Mouse (Mus musculus) WW6 (cell line): ENCODE data around the gene Fcgrt.
"Not testable (repeated sequence)": the region's sequence is repeated elsewhere in the genome, so short reads cannot be mapped to it uniquely, and the experiment has no call there.

Experiments used
- DNase-seq: peaks from one replicate; pipeline ENCODE4 v3.0.0-alpha.2; 2013; ENCODE audit warnings: low read depth, low spot score

Fcgrt gene

DNA sequence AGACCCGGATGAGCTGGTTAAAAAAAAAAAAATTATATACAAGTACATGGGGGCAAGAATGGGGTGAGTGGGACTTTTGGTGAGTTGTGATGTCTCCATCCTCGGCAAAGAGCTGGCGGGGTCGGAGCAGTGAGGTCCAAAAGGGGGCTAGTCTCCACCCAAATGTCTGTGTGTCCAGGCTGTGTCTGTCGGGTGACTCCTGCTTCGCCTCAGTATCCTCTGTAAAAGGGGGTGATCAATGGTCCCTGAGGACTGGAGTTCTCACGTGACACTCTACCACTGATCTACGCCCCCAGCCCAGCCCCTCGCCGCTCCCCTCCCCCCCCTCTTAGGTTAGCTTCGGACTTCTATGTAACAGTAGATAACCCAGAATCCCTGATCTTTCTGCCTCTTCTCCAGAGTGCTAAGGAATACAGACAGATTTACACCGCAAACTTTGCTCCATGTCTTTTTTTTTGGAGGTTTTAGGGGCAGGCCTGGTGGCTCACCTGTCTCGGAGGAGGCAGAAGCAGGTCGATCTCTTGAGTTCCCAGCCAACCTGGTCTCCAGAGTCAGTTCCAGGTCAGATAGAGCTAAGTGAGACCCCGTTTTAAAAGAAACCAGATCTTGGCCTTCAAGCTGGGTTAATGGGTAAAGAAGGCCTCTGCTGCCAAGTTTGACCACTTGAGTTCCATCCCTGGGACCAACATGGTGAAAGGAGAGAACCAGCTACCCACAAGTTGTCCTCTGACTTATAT, 26.3 kb upstream of the Fcgrt start:
- DNase-seq: no peak

DNA sequence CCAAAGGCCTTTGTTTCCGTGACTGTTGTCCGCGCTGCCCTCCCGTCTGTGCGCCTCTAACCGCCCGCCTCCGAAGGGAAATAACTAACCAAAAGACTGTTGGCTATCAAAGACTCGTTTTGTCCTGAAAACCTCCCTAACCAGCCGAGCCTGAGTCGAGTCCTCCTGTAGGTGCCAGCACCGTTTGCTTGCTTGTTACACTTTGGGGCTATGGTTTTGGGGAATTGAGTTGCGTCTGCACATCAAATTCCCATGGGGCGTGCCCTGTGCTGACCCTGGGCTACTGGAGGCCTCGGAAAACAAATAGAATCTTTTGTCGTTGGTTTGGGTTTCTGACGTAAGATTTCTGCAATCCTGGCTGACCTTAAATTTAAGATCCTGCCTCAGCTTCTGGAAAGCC, 25.7 kb upstream of the Fcgrt start:
- DNase-seq: no peak

DNA sequence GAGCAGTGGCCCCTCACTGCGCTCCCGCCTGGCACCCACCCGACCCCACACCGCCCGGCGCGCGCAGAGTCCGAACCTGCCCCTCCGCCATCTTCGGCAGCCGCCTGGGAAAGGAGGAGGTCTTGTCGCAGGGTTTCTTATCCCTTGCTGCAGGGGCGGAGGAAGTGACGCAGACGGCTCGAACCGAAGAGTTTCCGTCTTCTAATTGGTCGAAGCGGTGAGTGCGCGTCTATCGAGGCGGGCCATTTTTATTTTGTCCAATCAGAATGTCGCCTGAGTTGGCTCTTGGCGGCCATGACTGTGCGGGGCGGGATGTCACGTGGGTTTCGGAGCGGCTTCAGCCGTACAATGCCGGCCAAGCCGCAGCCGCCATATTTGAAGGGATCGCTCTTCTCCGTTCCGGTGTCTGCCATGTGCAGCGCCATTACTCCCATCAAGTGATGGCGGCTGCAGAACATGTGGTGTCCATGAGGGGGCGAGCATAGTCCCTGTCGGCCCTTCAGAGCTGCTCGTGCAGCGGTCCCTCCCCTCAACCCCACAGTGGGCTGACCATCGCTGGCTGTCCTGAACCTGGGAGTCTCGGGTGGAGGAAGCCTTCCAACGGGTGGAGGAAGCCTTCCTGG, 25.1 kb upstream of the Fcgrt start, which contains the start of gene Rpl13a:
Rpl13a (minus strand) TSS at position 138 of the 623 bp plus-strand sequence.
- DNase-seq: peak; percentile 96

DNA sequence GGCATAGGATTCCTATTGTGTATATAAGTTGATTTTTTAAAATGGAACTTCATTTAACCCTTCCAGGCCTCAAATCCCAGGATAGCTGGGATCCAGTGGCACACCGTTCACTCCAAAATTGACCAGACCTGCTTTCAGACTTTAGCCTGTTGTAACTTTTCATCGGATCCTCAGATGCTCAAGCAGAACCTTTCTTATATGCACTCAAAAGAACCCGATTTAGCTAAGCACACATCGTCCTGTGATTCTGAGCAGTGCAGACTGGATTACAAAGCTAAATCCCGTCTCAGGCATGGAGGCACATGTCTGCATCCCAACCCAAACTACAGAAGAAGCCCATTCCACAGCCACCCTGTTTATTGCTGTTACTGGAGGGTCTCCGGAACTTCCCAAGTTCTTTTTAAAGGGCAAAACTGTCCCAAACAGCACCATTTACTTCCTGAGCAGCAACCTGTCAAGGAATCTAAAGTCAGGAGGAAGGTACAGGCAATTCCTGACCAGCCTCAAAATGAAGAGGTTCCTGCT, 24.1 kb upstream of the Fcgrt start:
- DNase-seq: no peak

DNA sequence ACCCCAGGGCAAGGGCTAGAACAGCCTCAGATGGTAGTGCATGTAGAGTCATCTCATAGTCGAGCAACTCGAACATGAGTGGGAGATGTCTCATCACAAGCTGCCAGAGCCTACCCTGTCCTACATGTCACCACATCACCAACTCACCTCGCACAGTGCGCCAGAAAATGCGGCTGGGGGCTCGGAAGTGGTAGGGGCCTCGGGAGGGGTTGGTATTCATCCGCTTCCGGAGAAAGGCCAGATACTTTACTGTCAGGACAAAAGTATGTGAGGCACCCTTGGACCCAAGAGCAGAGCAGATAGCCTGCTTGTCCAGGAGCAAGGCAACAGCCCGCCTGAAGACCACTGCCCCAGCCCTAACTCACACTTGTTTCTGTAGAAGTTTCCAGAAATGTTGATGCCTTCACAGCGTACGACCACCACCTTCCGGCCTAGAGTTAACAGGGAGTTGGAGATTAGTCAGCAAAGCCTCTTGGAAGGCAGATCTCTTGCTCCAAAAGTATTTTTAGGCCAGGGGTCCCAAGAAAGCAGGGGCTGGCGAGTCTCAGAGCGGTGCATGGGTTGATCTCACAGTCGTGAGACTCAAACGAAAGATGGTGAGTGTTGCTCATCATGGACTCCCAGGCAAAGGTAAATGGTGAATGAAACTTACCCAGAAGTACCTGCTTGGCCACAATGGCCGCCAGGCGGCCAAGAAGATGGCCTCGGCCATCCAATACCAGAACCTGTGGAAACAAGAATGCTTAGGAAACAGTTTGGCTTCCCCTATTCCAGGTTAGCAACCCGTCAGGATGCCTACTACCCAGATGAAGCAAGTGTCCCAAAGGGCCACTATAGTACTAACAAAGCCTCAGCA, 23.4 kb upstream of the Fcgrt start:
- no peak for DNase-seq

DNA sequence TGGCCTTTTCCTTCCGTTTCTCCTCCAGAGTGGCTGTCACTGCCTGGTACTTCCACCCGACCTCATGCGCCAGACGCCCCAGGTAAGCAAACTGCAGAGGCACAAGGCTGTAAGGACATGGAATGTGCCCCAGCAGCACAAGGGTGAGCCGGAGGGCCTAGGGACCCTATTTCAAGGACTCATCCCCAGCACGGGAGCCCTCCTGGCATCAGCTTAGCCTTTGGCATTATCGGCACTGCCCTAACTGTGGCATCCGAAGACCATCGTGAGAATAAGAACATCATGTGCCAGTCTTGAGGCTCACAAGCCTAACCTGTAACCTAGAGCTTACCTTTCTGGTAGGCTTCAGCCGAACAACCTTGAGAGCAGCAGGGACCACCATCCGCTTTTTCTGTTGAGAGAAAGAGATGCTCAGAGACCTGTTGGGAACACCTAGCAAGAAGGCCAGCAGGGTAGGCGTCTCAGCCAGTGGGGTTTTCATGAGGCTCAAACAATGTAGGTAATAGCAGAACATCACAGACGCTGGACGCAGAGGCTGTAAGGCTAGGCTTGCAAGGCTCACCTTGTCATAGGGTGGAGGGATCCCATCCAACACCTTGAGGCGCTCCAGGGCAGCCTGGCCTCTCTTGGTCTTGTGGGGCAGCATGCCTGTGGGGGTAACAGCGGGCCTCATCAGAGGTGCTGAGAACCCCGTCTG, 22.6 kb upstream of the Fcgrt start:
- DNase-seq: no peak

DNA sequence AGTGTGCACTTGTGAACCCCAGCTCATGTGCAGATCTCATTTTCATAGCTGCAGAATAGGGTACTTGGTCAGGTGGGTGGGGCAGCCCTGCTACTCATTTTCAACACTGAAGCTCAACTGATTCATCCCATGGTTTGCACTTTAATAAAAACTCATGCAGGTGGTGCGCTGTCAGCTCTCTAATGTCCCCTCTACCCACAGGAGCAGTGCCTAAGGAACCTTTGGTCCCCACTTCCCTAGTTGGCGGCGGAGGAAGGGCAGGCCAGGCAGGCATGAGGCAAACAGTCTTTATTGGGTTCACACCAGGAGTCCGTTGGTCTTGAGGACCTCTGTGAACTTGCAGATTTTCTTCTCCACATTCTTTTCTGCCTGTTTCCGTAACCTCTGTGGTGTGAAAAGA, 22.0 kb upstream of the Fcgrt start:
- not testable (repeated sequence) for DNase-seq

DNA sequence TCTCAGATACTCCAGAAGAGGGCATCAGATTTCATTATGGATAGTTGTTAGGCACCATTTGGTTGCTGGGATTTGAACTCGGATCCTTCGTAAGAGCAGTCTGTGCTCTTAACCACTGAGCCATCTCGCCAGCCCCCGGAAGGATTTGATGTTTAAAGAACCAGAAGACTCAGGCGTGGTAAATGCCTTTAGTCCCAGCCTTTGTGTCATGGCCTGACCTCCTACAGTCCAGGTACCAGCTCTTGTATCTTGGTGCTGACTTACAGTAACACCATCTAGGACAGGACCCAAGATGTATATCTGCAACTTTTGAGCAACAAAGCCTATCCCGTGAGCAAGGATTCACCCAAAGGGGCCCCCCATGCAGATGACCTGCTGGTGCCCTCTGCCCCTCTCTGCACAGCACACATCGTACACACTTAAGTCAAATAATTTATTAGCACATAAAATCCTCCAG, 21.5 kb upstream of the Fcgrt start:
- DNase-seq: no peak

DNA sequence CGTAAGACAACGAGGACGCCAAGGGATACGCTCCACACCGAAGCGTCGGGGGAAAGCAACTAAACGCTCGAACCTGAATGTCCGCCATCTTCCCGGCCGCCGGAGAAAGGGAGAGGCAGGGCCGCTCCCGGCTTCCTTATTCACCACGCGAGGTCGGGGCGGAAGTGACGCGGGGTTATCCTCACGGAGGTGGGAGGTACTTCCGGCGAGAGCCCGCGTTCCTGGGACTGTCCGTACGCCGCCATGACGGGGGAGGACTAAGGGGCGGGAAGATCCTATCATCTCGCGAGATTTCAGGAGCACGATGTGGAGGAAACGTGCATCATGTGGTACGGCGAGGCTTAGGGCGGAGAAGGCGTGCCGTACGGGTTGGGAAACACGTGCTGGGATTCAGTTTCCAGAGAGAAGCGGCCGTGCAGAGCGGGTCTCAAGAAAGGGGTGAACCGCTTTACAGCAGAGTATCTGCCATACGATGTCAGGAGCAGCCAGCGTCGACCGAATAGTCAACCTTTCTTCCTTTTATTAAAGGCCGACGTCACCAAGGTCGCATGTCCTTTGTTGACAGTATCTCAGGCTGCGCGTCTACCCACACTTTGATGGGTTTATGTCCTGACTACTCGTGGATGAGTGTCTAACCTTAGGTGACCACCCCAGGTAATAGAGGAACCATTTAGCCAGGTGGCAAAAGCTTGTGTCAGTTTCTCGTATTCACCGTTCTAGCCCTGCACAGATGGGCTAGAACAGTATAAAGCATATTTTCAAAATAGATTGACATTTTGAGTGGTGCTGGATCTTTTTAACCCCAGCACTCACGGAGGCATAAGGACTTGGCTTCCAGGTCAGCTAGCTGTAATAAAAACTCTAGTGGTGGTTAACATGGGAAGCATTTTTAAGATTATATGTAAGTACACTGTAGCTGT, 20.8 kb upstream of the Fcgrt start, which contains the start of gene Rps11:
Rps11 (minus strand) TSS at position 216 of the 920 bp plus-strand sequence.
- DNase-seq: peak; percentile 95

DNA sequence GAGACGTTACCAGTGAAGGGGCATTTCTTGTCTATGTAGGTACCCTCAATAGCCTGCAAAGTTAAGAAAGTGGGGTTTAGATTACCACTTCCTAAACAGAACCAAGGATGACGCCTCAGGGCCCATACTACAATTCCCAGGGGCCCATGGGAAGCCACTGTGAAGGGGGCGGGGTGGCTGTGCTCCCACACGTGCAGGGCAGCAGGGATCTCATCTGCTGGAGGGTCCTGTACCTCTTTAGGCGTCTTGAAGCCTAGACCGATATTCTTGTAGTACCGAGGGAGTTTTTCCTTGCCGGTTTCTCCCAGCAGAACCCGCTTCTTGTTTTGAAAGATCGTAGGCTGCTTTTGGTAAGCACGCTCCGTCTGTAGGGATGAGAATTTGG, 19.5 kb upstream of the Fcgrt start:
- no peak for DNase-seq

DNA sequence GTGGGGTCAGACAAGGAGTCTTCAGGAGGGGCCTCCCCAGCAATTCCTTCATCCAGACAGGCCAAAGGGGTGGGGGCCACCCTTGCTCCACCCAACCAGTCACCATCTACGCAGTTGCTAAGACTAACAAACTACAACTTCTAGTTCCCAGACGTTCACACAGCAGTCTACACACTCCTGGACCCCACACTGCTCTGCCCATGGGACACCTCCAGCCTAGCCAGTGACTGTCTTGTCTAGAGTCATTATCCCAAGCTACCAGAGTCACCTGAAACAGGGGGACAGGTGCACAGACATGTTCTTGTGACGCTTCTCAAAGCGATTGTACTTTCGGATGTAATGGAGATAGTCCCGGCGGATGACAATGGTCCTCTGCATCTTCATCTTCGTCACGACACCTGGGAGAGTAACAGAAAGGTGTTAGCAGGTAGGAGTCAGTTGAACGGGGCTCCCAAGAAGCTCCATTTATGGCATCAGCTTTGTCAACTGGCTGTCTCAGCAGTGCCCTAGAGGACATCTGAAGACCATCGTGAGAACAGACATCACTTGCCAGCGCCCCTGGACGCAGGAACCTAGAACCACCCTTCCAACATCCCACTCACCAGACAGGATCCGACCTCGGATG, 19.0 kb upstream of the Fcgrt start:
- DNase-seq: no peak

DNA sequence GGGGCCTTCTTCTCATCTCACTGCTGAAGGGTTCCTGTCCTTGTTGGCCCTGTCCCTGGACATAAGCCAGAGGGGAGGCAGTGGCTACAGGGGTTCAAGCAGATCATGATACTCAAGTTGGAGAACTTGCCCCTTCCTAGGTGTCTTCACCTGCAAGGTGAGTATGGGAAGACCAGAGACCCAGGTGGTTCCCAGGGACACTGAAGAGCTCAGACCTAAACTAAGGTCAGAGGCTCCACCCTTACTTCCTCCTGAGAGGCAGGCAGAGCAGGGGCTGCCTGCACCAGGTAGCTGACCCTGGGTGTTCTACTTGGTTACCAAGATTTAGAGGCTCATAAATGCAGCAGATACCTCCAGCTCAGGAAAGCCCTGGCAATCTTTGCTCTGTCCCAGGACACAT, 18.3 kb upstream of the Fcgrt start:
- no peak for DNase-seq

DNA sequence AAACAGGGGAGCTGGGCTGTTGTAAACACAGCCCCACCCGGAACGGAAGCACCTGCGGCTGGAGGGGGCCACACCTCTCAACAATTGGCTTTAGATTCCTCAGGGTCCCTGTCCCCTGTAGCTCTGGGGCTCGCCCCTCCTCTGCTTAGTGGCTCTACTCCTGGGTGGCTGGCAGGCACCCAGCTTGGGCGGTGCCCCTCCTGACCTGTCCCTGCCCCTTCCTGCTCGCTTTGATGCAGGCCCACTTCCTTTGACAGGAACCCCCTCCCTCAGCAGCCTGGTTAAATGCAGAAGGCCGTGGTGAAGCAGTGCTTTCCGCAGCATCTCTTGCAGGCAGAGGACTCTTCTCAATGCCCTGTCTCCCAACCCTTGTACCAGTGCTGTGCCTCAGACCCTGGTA, 17.8 kb upstream of the Fcgrt start:
- DNase-seq: no peak

DNA sequence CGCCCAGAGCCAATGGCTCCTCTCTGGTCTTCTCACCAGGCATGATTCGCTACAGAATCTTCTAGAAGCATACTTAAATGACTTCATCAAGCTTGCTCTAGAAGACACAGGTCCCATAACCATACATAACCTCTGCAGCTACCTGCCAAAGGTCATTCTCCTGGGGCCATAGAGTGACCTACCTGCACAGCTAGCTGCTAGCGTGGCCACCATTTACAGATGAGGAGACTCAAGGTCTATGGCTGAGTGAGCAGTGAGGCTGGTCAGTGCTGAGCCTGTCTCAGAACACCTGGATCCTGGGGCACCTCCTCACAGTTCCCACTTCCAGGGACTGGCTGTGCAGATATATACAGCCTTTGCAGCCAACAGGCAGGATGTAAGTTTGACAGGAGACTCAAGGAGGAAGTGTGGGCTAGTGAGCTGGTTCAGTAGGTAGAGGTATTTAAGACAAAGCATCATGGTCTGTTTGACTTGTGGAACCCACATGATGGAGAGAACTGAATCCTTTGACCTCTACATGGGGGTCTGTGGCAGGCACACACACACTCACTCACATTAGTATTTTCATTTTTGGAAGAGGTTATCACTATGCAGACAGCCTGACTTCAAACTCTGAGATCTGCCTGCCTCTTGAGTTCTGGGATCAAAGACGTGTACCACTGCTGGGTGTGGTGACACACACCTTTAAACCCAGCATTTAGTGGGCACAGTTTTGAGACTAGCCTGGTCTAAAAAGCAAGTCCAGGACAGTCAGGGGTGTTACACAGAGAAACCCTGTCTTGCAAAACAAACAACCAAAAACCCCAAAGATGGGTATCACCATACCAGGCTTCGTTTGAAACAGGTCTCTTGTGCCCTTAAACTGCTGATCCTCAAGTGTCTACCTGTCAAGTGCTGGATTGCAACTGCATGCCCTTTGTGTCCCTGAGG, 16.4 kb upstream of the Fcgrt start:
- no peak for DNase-seq

DNA sequence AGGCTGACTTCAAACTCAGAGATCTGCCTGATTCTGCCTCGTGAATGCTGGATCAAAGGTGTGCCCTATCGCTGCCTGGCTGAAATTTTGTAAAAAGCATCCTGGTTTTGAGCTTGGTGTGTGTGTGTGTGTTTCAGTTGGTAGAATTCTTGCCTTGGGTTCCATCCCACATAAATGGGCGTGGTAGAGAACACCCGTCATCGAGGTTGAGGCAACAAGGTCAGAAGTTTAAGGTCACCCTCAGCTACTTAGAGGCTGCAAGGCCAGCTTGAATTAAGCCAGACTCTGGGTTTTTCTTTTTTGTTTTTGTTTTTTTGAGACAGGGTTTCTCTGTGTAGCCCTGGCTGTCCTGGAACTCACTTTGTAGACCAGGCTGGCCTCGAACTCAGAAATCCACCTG, 14.7 kb upstream of the Fcgrt start:
- no peak for DNase-seq

DNA sequence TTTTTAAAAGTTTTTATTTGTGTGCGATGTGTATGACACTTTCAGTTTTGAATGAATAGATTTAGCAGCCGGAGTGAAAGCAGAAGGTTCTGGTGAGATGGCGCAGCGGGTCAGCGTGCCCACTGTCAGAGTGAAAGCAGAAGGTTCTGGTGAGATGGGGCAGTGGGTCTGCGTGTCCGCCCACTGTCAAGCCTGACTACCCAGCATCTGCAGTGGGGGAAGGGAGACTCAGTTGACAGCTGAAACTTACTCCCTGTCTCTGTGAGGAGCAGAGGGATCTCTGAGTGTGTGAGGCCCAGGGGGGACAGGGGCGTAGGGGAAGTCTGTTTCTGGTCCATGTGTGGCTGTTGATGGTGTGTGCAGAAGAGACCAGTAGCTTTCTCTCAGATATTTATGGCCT, 13.9 kb upstream of the Fcgrt start:
- DNase-seq: no peak

DNA sequence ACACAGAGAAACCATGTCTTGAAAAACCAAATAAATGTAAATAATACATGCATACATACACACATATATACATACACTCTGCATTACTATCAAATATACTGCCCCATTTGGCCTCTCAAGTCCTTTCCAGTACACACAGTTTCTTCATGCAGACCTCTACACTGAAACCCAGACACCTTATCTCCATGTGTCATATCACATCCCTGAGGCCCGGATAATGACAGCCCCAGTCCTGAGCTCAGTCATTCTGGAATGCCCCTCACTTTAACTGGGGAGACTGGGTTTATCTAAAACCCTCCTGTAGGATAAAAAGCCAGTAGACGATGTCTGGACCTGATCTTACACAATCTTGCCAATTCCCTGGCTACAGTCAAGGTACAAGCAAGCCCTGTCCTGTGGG, 9.8 kb upstream of the Fcgrt start:
- DNase-seq: no peak

DNA sequence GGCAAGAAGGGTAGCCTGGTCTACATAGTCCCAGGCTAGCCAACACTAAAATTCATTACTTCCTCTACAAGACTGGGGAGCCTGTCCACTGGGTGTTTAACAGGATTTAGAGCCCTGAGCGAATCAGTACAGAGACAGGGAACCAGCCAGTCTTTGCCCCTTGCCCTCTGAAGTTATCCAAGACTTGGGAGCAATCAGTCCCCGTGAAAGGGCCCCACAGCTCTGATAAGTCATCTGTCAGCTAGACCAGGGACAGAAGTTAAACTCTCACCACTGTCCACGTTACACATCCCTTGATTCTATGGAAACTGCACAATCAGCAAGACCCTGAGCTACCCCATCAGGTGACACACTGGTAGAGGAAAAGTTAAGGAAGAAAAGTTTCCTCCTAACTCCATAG, 8.9 kb upstream of the Fcgrt start:
- DNase-seq: no peak

DNA sequence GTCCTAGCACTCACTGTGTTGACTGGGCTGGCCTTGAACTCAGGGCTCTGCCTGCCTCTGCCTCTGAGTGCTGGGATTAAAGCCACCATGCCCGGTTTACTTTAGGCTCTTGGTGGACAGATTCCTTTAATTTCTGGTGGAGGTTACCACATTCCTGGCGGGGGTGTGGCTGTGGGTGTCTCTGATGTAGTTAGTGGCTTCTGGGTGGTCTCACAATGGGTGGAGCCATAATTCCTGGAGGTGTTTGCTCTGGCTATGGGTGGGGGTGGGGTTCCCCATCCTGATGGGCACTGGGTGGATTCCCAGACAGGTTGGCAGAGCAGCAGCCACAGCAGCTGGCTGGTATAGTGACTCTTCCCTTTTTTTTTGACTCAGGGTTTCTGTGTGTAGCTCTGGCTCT, 8.3 kb upstream of the Fcgrt start:
- no peak for DNase-seq
